Mouse (Mus musculus) midbrain, embryonic 10.5 days (tissue): ENCODE measurements around the gene Ap3b1. TPM values are rescaled to one million over a fixed set of nuclear protein-coding genes. Genes with fewer than 3 reads are reported as not detected.

Experiments used
- DNase-seq: peaks from one replicate; pipeline ENCODE4 v3.0.0-alpha.2; 2017; ENCODE audit warnings: low spot score
- H3K27ac ChIP-seq: fragments of 300-500 bp; sonication (generic); replicated peaks from 2 replicates; pipeline ENCODE4 v1.5.1; 2016; ENCODE audit warnings: mild to moderate bottlenecking
- H3K27me3 ChIP-seq: fragments of 300-500 bp; sonication (generic); 2 replicates; pipeline ENCODE4 v1.6.1; 2016; ENCODE audit warnings: low read depth, mild to moderate bottlenecking; ENCODE audit not compliant: poor library complexity, severe bottlenecking
- H3K36me3 ChIP-seq: fragments of 300-500 bp; sonication (generic); 2 replicates; pipeline ENCODE4 v1.6.1; 2016; ENCODE audit warnings: mild to moderate bottlenecking, moderate library complexity
- H3K4me1 ChIP-seq: fragments of 300-500 bp; sonication (generic); 2 replicates; pipeline ENCODE4 v1.6.1; 2016
- H3K4me3 ChIP-seq: fragments of 300-500 bp; sonication (generic); 2 replicates; pipeline ENCODE4 v1.5.1; 2016; ENCODE audit warnings: mild to moderate bottlenecking, moderate library complexity
- H3K9me3 ChIP-seq: fragments of 300-500 bp; sonication (generic); replicated peaks from 2 replicates; pipeline ENCODE4 v1.6.1; 2016; ENCODE audit warnings: mild to moderate bottlenecking
- WGBS: fragments of 180-500 bp; shearing (Covaris S2); methylation state at CpG from one replicate; pipeline ENCODE4 v1.1.7; 2016; 5-methylcytosine and 5-hydroxymethylcytosine counted together
- polyA plus RNA-seq: library from polyadenylated mRNA; unstranded; fragments of >200 nt; fragmentation: Nextera tagmentation; extraction: Ambion mirVana; gene quantifications from 2 replicates; pipeline ENCODE4 v1.2.1, GENCODE M21; 2016

The Ap3b1 gene
- polyA plus RNA-seq, 1 experiment from 2014 or later: 35.6 TPM

DNA sequence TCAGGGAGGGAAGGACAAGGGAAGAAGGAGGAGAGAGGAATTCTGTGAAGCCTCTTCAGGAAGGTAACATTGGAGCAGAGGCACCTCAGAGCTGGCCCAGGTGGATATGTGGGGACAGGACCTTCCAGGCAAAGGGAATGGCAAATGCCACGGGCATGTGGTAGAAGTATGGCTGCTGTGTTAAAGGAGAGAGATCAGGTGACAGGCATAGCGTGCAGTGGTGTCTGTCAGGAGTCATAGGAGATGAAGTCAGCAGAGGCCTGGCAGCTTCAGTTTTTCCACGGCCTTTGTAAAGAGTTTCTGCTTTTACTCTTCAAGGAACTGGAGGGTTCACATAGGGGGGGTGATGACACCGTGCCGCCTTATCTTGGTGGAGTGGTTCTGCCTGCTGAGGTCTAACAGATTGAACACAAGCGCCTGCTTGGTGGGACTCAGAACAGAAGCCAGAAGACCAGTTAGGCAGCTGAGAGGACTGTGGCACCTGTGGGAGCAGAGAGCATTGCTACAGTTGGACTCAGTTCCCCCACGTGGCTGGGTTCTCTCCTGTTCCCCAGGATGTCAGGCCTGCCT lies 166.0 kb downstream of the Ap3b1 start:
- no peak for DNase-seq

DNA sequence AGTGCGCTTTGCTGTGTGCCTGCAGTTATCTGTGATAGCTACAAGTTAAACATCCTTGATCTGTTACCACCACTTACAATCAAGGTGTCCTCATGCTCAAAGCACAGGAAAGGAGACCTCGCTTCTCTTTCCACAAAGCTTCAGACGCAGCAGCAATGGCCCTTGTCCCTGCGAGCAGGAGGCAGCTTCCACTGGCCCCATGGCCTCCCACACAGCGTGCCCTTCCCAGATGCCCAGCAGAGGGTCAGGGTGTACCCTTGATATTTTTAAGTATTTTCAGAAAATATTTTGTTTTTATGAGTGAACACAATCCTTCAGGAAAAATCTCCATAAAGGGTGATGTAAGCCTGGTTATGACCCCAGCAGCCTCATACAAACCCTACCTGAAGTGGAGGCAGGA lies 170.4 kb downstream of the Ap3b1 start:
- H3K27ac ChIP-seq: no peak overlapping the region
- H3K9me3 ChIP-seq: no peaks in the 10 kb centered on the region
- no peak for DNase-seq
- H3K27me3 ChIP-seq: no peaks in the 10 kb centered on the region
- WGBS: 95% methylated on average over 5 of the region's 5 CpGs
- H3K4me3 ChIP-seq: no peak overlapping the region
- H3K36me3 ChIP-seq: peaks cover 15% of the 10 kb centered on the region
- H3K4me1 ChIP-seq: no peaks in the 10 kb centered on the region

More for the DNA sequence above, 166.0 kb downstream of the Ap3b1 start:
- Histone ChIP-seq H3K36me3 (peaks cover 15% of the 10 kb centered on the region), H3K27me3 (no peaks in the 10 kb centered on the region), H3K4me3 (no peak overlapping the region), H3K27ac (no peak overlapping the region), H3K9me3 (no peaks in the 10 kb centered on the region), H3K4me1 (no peaks in the 10 kb centered on the region)
- WGBS: 85% methylated on average over 7 of the region's 7 CpGs

DNA sequence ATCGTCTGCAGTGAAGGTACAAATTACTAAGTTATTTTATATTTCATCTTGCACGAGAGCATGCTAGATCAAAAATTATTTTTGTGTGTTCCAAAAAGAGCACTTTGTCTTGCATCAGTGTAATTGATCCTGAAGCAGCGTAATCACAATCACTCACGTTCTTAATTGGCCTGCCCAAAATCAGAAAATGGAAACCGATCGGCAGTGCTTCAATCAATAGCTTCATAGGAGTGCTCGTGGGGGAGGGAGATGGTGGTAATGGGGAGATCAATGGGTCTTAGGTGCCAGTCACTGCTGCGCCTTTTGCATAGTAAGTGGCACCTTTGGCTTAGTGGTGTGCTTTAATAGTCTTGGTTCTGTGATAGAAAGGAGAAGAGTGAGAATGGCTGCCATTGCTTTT lies 174.8 kb downstream of the Ap3b1 start:
- no peak overlapping the region for H3K27ac ChIP-seq
- H3K27me3 ChIP-seq: no peaks in the 10 kb centered on the region
- H3K9me3 ChIP-seq: no peaks in the 10 kb centered on the region
- 92% methylated on average over 8 of the region's 8 CpGs for WGBS
- DNase-seq: no peak
- H3K4me3 ChIP-seq: no peak overlapping the region
- H3K4me1 ChIP-seq: no peaks in the 10 kb centered on the region
- H3K36me3 ChIP-seq: peaks cover 8% of the 10 kb centered on the region

DNA sequence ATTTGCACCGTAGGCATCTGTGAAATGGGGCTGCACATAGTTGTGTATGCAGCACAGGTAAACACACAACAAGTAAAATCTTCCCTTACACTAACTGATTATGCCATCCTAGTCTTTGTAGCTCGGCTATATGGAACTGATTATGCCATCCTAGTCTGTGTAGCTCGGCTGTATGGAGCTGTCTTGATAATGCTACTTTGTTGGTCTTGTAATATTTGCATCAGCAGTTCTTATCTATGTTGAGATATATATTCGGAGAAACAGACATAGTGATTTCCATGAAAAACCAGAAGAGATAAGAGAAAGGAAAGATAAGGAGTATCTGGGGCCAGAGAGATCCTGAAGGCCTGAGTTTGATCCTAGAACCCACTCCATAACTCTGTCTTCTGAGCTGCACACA lies 178.6 kb downstream of the Ap3b1 start:
- H3K27ac ChIP-seq: no peak overlapping the region
- no peaks in the 10 kb centered on the region for H3K4me1 ChIP-seq
- H3K4me3 ChIP-seq: no peak overlapping the region
- 93% methylated on average over 4 of the region's 4 CpGs for WGBS
- no peak for DNase-seq
- no peaks in the 10 kb centered on the region for H3K27me3 ChIP-seq
- H3K36me3 ChIP-seq: no peaks in the 10 kb centered on the region
- no peaks in the 10 kb centered on the region for H3K9me3 ChIP-seq

DNA sequence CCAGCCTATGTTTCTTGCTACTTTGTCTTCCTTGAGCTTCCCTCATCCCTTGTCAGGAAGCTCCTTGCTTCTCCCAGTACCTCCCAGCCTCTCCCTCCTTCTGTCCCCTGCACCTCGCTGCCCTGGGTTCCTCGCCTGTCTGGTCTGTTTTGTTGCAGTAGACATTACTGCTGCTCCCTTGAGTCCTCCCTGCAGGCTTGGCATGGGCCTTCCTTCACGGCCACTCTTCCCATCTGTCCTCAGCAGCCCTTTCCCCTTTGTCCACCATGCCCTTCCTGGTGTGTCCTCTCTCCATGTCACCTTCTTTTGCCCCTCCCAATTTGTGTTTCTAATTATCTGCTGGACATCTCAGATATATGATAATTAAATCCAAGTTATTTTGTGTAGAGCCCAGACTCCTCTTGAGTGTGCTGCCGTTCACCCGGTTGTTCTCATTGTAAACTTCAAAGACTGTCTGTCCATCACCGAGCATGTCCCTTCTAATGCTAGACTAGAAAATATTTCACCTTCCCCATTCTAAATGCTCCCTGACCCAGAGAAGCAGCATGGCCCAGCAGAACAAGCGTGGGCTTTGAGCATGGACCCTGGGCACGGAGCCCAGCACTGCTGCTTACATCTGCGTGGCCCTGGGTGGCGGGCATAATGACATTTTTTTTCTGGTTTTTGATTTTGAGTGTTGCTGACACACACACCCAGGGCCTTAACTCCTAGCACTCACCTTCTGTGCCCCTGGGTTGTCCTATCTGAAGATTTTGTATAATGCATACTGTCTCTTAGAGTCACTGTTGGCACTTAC lies 181.3 kb downstream of the Ap3b1 start:
- Histone ChIP-seq H3K4me1 (no peaks in the 10 kb centered on the region), H3K4me3 (no peak overlapping the region), H3K9me3 (no peaks in the 10 kb centered on the region), H3K36me3 (0 out of 2 replicates have a peak, but pooled peaks cover 3% of the 10 kb centered on the region), H3K27me3 (peaks cover 9% of the 10 kb centered on the region; the same call in 1 of the 2 replicates), H3K27ac (no peak overlapping the region)
- DNase-seq: no peak
- WGBS: 91% methylated on average over 10 of the region's 10 CpGs

DNA sequence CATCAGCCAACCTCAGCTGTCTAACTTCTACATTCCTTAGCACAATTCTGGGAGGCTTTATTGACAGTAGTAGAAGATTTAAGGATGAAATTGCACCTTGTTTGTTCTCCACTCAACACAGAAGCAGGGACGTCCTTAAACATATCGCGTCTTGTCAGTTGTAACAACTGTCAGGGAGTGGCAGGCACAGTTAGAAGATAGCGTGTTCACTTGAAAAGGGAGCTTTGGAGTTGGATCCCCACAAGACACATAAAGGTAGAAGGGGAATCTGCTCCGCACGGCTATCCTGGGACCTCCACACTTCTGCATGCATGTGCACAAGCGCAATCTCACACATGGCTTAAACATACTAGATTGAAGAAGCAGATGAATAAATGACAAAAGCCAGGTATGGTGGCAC lies 183.3 kb downstream of the Ap3b1 start:
- peaks cover 10% of the 10 kb centered on the region; the same call in 1 of the 2 replicates for H3K27me3 ChIP-seq
- H3K4me3 ChIP-seq: no peak overlapping the region
- H3K27ac ChIP-seq: no peak overlapping the region
- H3K9me3 ChIP-seq: no peaks in the 10 kb centered on the region
- H3K36me3 ChIP-seq: 0 out of 2 replicates have a peak, but pooled peaks cover 3% of the 10 kb centered on the region
- 96% methylated on average over 7 of the region's 7 CpGs for WGBS
- no peak for DNase-seq
- peaks cover 10% of the 10 kb centered on the region for H3K4me1 ChIP-seq

DNA sequence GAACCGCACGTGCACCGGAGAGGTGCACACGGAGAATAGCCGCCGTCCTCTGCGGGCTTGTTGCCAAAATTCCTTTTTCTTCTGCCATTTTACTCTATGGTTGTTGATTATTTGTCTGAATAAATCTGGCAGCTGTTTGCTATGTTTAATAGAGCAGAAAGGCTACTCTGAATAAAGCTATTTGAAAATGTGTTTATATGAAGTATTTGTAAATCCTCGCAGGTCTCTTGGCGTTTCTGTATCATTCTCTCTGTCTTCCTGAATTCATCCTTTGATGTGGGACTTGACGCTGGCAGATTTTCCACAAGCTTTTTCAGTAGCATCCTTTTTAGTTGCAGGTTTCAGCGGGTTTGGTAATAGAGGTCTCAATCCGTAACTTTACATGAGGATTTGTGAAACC lies 185.5 kb downstream of the Ap3b1 start:
- 89% methylated on average over 12 of the region's 12 CpGs for WGBS
- peaks cover 10% of the 10 kb centered on the region for H3K4me1 ChIP-seq
- H3K4me3 ChIP-seq: no peak overlapping the region
- H3K36me3 ChIP-seq: peaks cover 6% of the 10 kb centered on the region; the same call in 1 of the 2 replicates
- DNase-seq: no peak
- no peaks in the 10 kb centered on the region for H3K9me3 ChIP-seq
- H3K27me3 ChIP-seq: peaks cover 21% of the 10 kb centered on the region
- no peak overlapping the region for H3K27ac ChIP-seq

DNA sequence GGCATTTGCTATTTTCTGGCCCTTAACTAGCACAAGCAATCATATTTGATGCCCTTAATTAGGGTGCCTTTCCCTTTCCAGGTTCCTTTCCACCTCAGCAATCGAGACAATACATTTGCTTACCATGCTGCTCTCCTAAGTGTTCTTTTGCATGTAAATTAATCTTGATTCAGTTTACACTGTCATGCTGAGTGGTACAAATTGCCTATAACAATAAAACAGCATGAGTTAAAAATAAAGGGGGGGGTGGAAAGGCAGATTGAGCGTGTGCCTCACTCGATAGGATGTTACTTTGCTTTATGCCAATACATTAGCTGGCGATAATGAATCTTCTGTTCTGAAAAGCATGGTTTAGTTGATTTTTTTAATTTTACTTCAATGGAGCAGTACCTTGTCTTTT lies 187.0 kb downstream of the Ap3b1 start:
- no peak for DNase-seq
- Histone ChIP-seq H3K36me3 (peaks cover 6% of the 10 kb centered on the region; the same call in 1 of the 2 replicates), H3K9me3 (no peaks in the 10 kb centered on the region), H3K27ac (no peak overlapping the region), H3K4me3 (no peak overlapping the region), H3K27me3 (peaks cover 21% of the 10 kb centered on the region), H3K4me1 (peaks cover 10% of the 10 kb centered on the region)
- WGBS: 33% methylated on average over 4 of the region's 4 CpGs

DNA sequence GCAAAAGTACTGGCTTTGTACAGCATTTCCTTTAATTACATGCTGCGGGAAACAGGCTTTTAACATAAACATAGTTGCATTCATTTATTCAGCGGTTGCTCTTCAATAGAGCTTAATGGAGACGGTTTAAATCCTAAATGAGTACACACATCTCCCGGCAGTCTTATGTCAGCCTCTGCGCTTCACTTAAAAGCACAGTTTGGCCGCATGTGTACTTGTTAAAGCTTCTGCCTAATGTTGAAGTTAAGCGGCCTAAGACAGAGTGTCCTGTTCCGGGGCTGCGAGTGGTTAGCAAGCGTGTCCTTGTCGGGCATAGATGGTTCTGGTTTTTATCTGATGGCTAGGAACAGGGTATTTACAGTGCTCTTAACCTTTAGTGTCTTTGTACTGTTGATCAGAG lies 187.5 kb downstream of the Ap3b1 start:
- Histone ChIP-seq H3K4me1 (peaks cover 10% of the 10 kb centered on the region), H3K4me3 (no peak overlapping the region), H3K36me3 (peaks cover 6% of the 10 kb centered on the region; the same call in 1 of the 2 replicates), H3K27me3 (peaks cover 21% of the 10 kb centered on the region), H3K27ac (no peak overlapping the region), H3K9me3 (no peaks in the 10 kb centered on the region)
- DNase-seq: no peak
- 55% methylated on average over 11 of the region's 11 CpGs for WGBS

DNA sequence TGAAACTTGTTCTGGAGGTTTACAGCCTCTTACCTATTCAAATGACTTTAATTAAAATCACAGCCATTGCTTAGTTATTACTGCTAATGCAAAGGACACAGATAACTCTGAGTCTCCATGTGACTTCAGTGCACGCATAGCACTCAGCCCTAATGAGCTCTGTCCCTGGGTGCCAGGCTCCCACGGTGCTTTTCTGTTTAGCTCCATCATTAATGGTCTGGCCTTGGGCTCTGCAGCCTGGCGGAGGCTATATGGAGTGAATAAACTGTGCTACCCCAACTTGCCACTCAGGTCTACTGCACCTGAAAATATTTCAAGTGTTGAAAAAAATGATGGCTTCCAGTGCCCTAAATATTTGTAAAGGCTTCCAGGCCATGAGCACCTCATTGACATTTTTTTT lies 190.8 kb downstream of the Ap3b1 start:
- H3K27ac ChIP-seq: no peak overlapping the region
- H3K27me3 ChIP-seq: peaks cover 12% of the 10 kb centered on the region
- no peak for DNase-seq
- H3K36me3 ChIP-seq: peaks cover 3% of the 10 kb centered on the region; the same call in 1 of the 2 replicates
- 75% methylated on average over 3 of the region's 3 CpGs for WGBS
- H3K4me3 ChIP-seq: no peak overlapping the region
- peaks cover 10% of the 10 kb centered on the region for H3K4me1 ChIP-seq
- no peaks in the 10 kb centered on the region for H3K9me3 ChIP-seq

DNA sequence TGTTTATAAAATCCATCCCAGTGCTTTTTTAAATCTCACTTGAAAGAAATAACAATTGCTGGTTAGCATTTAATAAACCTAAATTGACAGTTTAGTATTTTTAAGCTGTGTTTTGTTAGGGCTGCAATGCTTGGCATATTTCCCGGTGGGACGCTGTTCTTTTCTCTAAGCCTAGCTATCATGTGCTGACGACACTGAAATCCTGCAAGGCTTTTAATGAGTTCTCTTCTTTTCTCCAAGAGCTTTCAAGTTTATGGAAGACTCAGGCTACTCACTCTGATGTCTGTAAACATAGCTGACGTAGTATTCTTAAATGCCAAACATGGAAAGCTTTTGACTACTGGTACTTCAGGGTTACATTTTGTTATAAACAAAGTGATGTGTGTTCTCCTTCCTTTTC lies 191.3 kb downstream of the Ap3b1 start:
- Histone ChIP-seq H3K27me3 (peaks cover 12% of the 10 kb centered on the region), H3K4me1 (peaks cover 10% of the 10 kb centered on the region), H3K4me3 (no peak overlapping the region), H3K36me3 (peaks cover 3% of the 10 kb centered on the region; the same call in 1 of the 2 replicates), H3K27ac (no peak overlapping the region), H3K9me3 (no peaks in the 10 kb centered on the region)
- whole genome bisulfite sequencing: 85% methylated on average over 4 of the region's 4 CpGs
- no peak for DNase-seq

DNA sequence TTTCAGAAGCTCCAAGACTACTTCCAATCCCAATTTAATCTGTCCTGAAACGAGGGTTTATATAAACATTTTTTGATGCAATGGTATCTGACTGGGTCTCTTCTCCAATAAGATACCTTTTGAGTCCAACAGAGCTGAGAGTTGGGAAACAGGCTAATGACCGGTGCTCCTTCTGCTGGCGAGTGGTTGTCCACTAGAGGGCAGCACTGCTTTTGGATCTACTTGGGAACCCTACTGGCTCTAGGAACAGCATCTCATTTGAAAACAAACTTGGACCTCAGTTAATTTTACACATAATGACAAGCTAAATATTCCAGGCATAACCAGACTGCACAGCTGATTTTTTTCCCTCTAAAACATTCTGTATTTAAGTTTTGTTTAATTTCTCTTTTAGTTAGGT lies 201.3 kb downstream of the Ap3b1 start:
- H3K9me3 ChIP-seq: no peaks in the 10 kb centered on the region
- WGBS: 6% methylated on average over 3 of the region's 3 CpGs
- peak; percentile 70 for DNase-seq
- peaks cover 36% of the 10 kb centered on the region for H3K4me1 ChIP-seq
- H3K27ac ChIP-seq: no peak overlapping the region
- no peaks in the 10 kb centered on the region for H3K36me3 ChIP-seq
- no peak overlapping the region for H3K4me3 ChIP-seq
- peaks cover 66% of the 10 kb centered on the region for H3K27me3 ChIP-seq

DNA sequence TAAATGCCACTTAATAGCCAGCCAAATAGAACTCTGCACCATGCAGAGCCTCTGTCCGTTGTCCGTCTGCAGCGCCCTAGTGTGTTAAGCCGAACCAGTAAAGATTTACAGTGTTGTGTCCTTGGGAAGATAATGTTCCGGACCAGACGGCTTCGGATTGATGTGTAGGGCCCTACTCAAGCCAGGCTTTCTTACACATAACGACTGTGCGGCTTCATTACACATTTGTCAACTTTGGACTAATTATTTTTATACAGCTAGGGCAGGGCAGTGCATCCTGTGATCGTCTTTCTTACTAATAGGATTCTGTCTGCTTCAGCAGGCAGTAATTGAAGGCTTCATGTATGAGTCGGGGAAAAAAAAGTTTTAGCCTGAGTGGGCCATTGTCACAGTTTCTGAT lies 202.1 kb downstream of the Ap3b1 start:
- Histone ChIP-seq H3K4me1 (peaks cover 44% of the 10 kb centered on the region), H3K27me3 (peaks cover 74% of the 10 kb centered on the region), H3K36me3 (no peaks in the 10 kb centered on the region; the same call in 1 of the 2 replicates), H3K27ac (no peak overlapping the region), H3K9me3 (no peaks in the 10 kb centered on the region), H3K4me3 (no peak overlapping the region)
- 62% methylated on average over 11 of the region's 11 CpGs for WGBS
- no peak for DNase-seq
